Mouse (Mus musculus) E14TG2a.4 (cell line): ENCODE results near the gene Pik3r2.

Experiments used
- CTCF ChIP-seq: conservative IDR thresholded peaks from 2 replicates; pipeline ENCODE4 v1.5.1; 2014; ENCODE audit warnings: low read length
- NANOG ChIP-seq: IDR thresholded peaks from 2 replicates; pipeline ENCODE4 v1.6.1; 2014; ENCODE audit warnings: borderline replicate concordance, low read length, mixed read lengths
- POU5F1 ChIP-seq: IDR thresholded peaks from 2 replicates; pipeline ENCODE4 v1.6.1; 2014; ENCODE audit warnings: low read length, borderline replicate concordance

- TF ChIP-seq CTCF (no peak), POU5F1 (no peak), NANOG (no peak)
Observed at GRCm38 (mm10) chr8:70754871-70755660, 21.4 kb downstream of the Pik3r2 start.
